Mouse (Mus musculus) monocyte, adult 5-6 weeks (primary cell): ENCODE results near the gene Pigq. TPM values are rescaled to one million over a fixed set of nuclear protein-coding genes. Genes with fewer than 3 reads are reported as not detected.

Experiments used
- ATAC-seq: fragments of 153-309, 156-312 bp; replicated peaks from 2 replicates; pipeline ENCODE4 v1.8.0; 2017; ENCODE audit warnings: mild to moderate bottlenecking; ENCODE audit not compliant: low TSS enrichment, insufficient number of reproducible peaks, severe bottlenecking, poor library complexity, low FRiP score
- total RNA-seq: library from RNA; stranded (forward); fragments of 200-1000, 200-491, 200-594 nt; gene quantifications from 3 replicates; pipeline ENCODE4 v1.2.3, GENCODE M21; 2017

Pigq gene
- total RNA-seq, 1 experiment from 2014 or later = 18.4 TPM

DNA sequence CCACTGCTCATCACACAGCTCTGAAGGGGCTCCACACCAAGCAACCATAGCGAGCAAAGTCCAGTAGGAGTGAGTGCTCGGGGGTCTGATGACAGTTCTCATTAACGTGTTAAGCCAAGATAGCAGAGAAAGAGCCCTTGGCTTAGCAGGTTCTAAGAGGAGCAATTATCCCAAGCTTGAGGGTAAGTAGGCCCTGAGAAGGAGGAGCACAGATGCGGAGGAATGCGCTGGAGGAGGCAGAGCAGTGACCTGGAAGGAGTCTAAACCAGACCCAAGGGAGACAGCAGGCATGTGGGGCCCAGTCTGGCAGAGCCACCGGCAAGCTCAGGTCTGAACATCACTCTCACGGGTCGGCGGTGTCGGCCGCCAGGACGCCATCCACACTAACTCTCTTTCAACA lies 48.8 kb downstream of the Pigq start:
- no peak for ATAC-seq

DNA sequence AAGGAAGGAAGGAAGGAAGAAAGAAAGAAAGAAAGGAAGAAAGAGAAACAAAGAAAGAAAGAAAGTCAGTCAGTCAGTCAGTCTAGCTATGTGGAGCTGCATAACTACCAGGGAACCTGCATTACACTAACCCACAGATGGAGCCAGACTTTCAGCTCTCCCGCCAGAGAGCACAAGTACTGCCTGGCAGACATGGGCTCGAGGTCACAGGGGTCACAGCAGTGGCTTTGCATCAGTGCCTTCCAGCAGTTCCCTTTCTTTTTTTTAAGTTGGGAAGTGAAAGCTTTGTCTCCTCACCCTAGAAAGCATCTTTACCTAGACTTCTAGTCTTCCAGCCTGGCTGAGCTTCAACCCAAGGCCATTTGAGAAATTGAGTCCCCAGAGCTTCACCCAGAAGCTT lies 49.3 kb downstream of the Pigq start:
- no peak for ATAC-seq

DNA sequence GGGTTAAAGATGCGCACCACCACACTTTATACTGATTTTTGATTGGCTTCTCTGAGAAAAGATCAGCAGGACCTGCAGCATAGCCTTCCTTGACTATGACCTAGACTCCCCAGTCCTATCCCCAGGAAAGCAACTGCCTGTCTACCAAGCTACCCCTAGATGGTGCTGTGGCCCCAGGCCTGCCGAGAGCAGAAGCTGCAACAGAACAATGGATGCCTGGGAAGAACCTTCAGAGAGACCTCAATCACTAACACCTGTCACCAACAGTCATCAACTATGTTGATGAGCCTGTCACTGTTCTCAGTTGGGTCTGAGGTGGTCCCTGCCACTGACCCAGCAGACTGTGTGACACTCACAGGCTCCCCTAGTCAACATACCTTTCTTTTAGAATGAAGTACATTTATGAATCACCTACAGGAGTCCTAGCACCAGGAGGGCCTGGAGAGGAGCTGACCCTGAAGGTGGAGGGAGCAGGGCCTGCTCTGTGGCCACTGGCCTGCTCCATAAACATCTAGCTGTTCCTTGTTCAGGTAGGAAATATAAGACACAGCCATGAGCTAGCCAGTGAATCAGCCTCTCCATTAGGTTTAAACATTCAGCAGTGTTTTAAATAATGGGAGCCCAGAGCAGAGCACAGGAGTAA lies 50.6 kb downstream of the Pigq start:
- ATAC-seq = peak; percentile 90

DNA sequence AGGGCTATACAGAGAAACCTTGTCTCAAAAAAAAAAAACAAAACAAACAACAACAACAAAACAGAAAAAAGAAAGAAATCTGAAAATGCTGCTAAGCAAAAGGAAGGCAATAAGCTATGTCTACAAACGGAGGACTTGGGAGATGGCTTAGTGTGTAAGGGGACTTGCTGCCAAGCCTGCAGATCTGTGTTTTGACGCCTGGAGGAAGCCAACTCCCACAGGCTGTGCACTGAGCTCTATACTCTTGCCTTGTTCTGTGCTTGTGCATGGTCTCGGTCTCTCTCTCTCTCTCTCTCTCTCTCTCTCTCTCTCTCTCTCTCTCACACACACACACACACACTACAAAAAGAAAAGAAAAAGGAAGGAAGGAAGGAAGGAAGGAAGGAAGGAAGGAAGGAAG lies 55.9 kb downstream of the Pigq start:
- no peak for ATAC-seq

DNA sequence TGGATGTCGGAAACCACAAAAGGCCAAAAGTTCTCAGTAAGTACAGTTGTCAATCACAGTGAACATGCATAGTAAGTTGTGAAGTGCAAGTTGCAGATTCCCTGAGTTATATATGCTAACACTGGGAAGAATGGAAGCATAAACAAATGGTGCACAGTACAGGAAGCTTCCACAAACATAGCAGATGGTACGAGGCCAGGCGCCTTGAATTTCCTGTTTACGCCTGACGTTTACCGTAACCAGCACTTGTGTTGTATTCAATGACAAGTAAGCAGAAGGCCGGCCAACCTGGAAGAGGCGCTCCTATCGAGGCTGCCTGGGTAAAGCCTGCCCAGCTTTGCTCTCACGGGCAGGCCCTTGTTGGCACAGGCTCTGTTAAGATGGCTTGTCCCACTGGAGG lies 57.3 kb downstream of the Pigq start:
- no peak for ATAC-seq

DNA sequence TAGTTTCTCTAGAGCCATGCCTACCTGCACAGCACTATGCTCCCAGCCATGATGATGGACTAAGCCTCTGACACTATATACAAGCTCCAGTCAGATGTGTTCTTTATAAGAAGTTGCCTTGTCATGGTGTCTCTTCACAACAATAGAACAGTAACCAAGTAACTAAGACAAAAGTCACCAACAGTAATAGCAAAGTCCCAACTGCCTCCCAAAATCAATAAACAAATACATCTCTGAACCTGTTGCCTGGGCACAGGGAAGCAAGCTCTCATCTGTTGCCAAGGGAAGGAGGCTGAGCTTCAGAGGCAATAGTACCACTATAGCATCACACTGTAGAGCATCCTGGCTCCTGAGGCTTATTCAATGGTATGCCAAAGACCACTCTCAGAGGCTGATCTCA lies 57.9 kb downstream of the Pigq start:
- ATAC-seq = no peak

DNA sequence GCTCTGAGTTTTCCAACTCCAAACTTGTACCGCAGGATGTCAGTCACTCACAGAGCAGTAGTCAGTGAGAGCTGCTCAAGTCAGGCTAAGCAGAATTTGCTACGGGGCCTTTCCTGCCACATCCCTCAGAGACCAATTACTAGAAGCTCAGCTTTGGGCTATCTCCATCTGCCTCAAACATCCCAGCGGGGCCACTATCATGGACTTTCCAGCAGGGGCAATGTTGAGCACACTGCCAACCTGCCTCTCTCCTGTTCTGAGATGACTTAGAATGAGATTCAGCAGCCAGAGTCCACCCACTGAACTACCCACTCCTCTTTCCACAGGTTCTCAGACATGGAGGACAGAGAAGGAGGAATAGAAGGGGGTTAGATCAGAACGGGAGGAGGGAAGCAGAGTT lies 59.1 kb downstream of the Pigq start:
- ATAC-seq = no peak

DNA sequence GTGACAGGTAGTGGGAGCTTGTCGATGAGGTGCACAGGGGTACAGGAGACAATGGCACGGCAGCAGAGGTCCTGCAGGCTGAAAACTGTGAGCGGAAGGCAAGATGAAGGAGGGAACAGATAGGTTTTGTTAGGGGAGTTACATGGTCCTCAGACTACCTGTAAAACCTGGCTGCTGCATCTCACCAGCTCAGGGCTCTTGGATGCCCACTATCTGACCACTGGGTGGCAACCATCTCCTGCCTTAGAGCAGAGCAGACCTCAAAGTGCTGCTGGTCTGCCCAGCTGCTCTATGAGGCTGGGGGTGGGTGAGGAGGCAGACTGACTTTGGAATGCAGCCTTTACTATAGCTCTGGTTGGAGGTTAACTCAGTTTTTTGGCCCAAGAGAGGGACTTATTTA lies 60.9 kb downstream of the Pigq start:
- no peak for ATAC-seq

DNA sequence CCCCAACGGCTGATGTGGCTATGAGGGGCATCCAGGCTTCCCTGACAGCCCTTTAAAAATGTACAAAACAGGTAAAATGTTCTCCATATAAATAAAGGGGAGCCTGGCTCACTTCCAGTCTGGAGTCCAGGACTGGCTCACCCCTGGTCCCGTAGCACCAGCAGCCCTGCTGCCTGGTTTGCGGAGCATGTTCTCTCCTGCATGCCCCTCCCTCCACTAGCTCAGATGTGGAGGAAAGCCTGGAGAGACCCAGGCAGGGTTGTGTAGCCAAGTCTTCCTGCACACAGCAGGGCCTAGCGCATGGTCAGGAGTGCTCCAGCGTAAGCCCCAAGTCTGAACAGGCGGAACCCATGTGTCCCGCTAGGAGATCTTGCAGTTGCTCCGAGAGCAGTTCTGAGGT lies 61.5 kb downstream of the Pigq start:
- ATAC-seq = no peak

DNA sequence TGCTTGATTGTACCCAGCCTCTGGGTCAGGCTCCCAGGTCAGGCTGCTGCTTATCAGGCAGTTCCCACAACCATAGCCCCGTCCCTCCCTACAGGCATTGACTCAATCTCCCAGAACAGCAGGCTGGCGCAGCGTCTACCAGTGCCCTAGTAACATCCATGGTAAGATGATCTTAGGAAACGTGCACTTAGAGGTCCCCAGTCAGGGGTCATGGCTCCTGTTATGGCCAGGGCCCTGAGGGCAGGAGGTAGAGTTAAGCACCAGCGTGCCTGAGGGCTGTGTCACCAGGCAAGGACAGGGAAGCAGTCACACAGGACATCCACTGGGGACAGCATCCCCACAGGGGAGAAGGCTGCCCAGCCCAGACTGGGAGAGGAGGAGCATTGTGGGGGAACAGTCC lies 62.4 kb downstream of the Pigq start:
- ATAC-seq = no peak

DNA sequence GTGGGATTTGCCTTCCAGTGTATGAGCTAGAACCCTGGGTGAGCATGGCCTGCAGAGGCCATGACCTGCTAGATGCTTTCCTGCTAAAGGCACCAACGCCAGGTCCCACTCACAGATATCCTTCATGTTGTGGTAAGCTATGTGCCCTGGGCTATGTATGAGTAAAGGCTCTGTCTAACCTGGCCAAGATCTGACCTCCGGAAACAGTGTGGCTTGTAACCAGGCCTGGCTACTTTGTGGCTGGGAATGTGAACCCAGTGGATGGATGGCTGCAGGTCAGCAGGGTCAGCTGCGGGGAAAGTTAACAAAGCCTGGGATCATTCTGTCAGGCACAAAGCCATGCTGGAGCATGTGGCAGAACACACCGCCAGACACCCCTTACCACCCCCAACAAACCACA lies 63.0 kb downstream of the Pigq start:
- ATAC-seq = no peak

DNA sequence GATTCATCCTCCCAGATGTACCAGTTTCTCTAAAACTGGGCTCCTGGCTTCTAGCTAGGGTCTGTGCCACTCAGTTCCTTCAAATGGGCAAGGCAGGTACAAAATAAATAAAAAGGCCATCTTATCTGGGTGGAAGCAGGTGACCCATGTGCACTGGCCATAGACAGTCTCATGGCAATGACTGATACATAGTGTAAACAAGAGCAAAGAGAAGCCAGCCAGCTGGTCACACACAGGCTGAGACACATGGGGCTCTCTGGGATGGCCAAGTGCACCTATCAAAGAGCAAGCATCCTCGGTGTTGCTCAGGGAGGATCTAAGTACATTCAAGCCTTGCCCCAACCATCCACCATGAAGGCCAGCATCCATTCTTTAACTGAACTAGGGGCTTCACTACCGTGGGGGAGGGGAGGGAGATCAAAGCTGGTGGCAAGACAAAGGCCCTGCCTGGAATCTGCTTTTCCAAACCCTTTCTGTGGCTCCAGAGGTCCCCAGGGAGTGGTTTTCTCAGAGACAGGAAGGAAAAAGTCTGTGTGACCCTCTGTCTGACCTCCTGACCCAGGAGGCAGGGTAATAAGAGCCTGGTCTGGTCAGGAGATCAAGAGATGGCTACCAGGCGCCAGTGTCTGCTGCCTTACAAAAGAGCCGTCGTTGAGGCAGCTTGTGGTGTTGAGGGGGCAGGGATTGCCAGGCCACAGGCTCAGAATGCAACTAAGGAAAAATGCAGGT lies 63.7 kb downstream of the Pigq start:
- ATAC-seq = no peak

DNA sequence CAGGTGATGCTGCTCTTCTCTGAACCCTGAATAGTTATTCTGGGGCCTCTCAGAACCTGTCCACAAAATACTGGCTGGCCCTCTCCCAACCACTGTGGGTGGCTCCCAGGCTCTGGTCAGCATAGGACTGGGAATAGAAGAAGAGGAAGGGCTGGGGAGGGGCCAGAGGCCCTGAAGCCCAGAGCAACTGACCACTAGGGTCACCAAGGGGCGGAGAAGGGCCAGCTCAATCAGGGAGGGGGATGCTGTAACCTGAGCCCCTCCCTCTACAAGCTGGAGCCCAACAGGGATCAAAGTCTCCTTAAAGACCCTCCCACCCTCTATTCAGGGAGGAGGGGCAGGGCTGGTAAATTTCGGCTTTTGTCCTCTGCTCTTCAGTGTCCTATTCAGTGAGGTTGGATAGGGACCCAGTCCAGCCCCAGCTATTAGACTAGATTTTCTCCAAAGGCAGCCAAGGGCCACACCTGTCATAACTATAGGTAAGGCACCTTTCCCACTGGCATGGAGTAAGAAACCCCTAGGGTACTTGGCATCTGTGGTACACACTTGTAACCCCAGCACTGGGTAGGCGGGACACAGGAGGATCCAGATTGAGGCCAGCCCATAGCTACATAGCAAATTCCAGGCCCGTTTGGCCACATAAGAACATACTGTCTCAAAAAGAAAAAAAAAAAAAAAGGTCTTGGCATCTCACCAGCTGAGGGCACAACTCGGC lies 64.4 kb downstream of the Pigq start, which contains the start of gene Wfikkn1:
Gene Wfikkn1, minus strand, starts transcription at position 663 of the 715 bp plus-strand sequence.
- no peak for ATAC-seq

DNA sequence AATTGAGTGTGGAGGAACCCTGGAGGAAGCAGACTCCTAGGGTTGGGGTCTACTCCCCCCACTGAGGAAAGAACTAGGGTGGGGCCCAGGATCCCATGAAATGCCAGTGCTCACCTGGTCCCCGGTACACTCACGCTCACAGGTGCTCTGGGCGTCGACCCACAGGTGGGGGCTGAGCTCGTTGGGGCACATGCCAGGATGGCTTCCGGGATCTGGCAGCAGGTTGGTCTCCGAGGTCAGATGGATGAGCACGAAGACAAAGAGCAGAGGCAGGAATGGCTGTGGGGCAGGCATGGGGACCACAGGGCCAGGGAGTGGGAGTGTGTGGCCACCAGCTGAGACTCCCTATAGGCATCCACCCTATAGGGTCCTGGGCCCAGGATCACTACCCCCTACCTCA lies 65.0 kb downstream of the Pigq start:
- ATAC-seq = no peak

DNA sequence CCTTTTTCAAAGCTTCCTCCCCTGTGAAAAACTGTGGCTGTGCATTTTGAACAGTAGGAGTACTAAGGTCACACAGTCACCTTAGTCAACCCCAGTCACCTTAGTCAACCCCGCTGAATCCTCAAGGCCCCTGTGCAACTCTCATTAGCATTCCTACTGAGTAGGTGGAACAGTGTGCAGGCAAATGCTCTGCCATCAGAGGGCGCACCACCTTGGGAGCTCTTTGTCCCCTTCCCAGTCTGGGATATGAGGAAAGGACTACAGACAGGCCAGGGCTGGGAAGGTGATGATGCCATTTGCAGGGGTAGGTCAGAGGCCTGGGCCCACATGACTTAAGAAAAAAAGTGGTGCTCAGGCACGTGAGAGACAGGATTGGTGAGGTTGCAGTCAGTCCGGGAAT lies 65.5 kb downstream of the Pigq start:
- ATAC-seq = no peak

DNA sequence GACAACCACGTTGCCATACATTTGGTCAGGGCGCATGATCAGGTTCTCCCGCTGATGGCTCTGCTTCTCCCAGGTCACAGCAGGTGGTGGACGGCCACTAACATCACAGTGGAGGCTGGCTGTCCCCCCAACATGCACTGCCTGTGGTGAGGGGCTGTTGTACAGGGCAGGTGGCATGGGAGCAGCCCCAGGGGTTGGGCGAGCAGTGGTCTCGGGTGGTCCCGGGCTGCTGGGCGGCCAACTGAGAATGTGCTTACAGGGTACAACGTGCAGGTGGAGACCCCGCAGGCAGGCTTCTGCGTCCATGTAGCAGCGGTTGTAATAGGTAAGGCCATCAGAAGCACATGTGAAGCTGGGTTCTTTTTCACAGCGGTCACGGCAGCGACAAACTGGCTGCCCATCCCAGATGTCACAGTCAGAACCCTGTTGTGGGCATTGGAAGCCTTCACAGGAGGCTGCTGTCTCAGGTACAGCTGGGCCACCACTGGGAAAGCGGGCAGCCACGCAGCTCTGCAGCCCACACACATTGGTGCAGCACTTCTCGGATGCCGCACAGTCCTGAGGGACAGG lies 66.0 kb downstream of the Pigq start:
- no peak for ATAC-seq

DNA sequence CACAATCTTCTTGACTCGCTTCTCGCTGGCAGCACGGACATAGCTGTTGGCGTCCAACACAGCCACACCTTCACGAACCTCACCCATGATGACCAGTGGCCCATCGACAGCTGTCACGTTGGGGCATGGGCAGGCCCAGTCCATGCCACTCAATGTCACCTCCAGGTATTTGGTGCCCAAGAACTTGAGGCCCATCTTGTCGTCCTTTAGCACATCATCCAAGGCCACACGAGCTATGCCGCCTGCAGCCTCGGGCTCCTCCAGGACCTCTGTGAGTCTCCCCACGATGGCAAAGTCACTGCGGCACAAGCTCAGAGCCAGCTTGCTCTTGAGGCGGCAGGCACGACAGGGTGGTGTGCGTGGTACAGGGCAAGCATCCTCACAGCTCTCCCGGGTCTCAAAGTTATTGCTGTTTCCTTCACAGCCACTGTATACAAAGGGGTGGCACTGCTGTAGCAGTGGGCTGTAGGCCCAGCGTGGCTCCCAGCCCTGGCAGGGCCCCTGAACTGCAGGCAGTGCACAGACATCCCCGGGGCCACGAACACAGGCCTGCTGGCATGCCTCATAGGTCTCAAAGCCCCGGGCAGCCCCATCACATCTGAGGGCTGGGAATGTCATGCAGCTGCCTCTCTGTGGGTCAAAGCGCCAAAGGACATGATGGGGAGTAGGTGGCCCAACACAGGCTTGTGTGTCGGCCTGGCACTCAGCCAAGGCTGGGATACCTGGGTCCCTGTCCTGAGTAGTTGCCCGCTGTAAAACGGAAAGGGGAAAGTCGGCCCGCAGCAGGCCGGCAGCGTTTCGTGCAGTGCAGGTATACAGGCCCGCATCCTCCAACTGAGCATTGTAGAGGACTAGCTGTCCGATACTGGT lies 66.8 kb downstream of the Pigq start:
- ATAC-seq = no peak

DNA sequence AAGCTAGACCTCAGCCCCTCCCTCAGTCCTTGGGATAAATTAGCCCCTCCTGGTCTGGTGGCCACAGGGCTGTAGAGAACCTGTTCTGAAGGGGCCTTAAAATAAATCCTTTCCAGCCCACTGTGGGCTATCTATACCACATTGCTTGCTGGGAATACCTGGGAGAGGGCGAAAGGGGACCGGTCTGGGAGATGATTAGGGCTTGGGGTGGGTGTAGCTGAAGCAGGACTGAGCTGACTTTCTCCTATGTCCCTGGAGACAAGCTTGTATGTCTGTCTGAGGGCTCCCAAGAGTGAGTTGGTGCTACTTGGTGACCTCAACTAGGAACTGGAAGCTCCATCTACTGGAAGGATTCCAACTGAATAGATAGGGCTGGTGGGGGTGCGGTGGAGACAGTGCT lies 67.7 kb downstream of the Pigq start:
- ATAC-seq = no peak
